Comparison of ENCODE assay signal across 8 mouse cellular contexts in the genomic region with DNA sequence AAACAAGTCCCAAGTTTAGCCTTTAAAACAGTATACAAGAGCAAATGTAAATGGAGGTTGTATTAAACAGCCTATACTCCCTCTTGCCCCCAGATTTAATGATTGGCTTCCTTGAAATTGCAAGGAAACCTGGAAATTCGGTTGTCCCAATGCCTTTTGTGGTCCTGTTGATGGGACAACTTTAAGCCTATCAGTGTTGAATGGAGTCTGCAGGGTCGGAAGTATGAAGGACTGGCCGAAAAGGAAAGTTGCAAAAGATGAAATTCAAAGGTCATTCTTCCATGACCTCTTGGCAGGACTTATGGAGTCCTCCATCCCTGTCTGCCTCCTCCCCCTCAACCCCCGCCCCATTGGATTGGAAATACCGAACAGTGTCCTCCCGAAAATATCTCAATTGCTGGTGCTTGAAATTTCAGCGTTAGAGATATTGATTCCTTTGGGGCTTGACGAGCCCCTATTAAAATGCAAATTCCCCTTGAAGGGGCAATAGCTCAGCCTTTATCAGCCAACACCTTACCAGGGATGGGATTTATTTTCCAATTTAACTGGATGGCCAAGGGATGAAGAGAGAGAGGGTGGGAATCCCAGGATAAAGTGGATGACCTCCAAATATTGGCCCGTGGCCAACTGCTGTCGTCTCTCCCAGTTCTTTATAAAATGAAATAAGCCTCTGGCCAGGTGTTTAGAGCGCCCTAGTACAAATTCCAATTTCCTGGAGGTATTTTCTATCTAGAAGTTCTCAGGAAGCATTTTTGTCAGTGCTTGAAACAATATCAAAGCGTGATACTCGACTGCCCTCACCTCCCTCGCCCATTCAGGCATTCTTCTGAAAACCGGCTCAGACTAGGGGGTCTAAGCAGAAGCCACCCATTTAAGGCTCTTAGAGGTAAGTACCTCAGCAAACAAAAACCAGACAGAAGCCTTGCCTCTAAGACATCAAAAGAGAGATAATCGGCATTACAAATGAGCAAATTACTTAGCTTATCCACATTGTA. TPM values are rescaled to one million over a fixed set of nuclear protein-coding genes. Genes with fewer than 3 reads are reported as not detected.
A peak's percentile ranks its signal among the peaks of the same experiment; 100 is the strongest.
DNase-seq lines count a peak whose midpoint lies in the region; ATAC-seq and TF ChIP-seq lines count a peak whose summit lies in the region.

No protein-coding gene starts in this region.

- peak overlapping the region; percentile 99 for H3K4me2 ChIP-seq in lung, embryonic 14.5 days
- H3K4me2 ChIP-seq in forebrain, embryonic 12.5 days = peak overlapping the region; percentile 98
- H3K4me2 ChIP-seq in intestine, postnatal 0 days (replicated peaks; ENCODE audit: low read depth) = peak overlapping the region; percentile 87

- H3K4me3 ChIP-seq in lung, embryonic 14.5 days (ENCODE audit: low read depth, low read length) = peak overlapping the region; percentile 55
- peak overlapping the region; percentile 65 for H3K4me3 ChIP-seq in forebrain, embryonic 12.5 days (replicated peaks)
- H3K4me3 ChIP-seq in intestine, postnatal 0 days (ENCODE audit: low read depth, low read length) = peak overlapping the region; percentile 54; the same call in 1 of the 2 replicates
- H3K4me3 ChIP-seq in olfactory bulb, adult 2 months (ENCODE audit: insufficient read depth, low read depth, low read length) = peak overlapping the region; percentile 68

- DNase-seq in lung, embryonic 14.5 days = no peak
- no peak for DNase-seq in lung, postnatal 4 days
- no peak for DNase-seq in frontal cortex, adult 2 months (ENCODE audit: extremely low spot score in 1 of 2, low spot score in 1 of 2)
- DNase-seq in left cerebral cortex, postnatal 10 days (ENCODE audit: extremely low spot score in 1 of 2, low spot score in 2 of 2) = no peak

- TF ChIP-seq CTCF in lung, embryonic 14.5 days (IDR thresholded peaks at IDR 0.05; ENCODE audit: low read depth) = no peak
- no peak for TF ChIP-seq CTCF in intestine, postnatal 0 days (IDR thresholded peaks at IDR 0.05; ENCODE audit: low read depth)
- TF ChIP-seq CTCF in olfactory bulb, adult 2 months (IDR thresholded peaks at IDR 0.05; ENCODE audit: insufficient read depth, low read depth, low read length) = no peak

- TF ChIP-seq POLR2A in olfactory bulb, adult 2 months (IDR thresholded peaks at IDR 0.05; ENCODE audit: insufficient read depth, low read depth, low read length) = no peak

- H3K9me3 ChIP-seq in lung, embryonic 14.5 days (ENCODE audit: low read depth, low read length) = no peaks in the 10 kb centered on the region
- H3K9me3 ChIP-seq in forebrain, embryonic 12.5 days = no peaks in the 10 kb centered on the region
- H3K9me3 ChIP-seq in intestine, postnatal 0 days (ENCODE audit: control insufficient read depth) = no peaks in the 10 kb centered on the region

- no peaks in the 10 kb centered on the region for H3K36me3 ChIP-seq in lung, embryonic 14.5 days (ENCODE audit: insufficient read depth)
- no peaks in the 10 kb centered on the region for H3K36me3 ChIP-seq in forebrain, embryonic 12.5 days (replicated peaks)
- no peaks in the 10 kb centered on the region for H3K36me3 ChIP-seq in intestine, postnatal 0 days (ENCODE audit: control insufficient read depth, insufficient read depth)

- no peak overlapping the region for H3K9ac ChIP-seq in lung, embryonic 14.5 days
- H3K9ac ChIP-seq in forebrain, embryonic 12.5 days = peak overlapping the region; percentile 56; the same call in 1 of the 2 replicates
- no peak overlapping the region for H3K9ac ChIP-seq in intestine, postnatal 0 days (ENCODE audit: low read depth, low read length)

- no peak for ATAC-seq in lung, embryonic 14.5 days (ENCODE audit: insufficient read depth)
- no peak for ATAC-seq in forebrain, embryonic 12.5 days (ENCODE audit: low FRiP score)
- ATAC-seq in intestine, postnatal 0 days = no peak
- no peak for ATAC-seq in monocyte, adult 5-6 weeks (replicated peaks; ENCODE audit: insufficient number of reproducible peaks, low FRiP score, low TSS enrichment, poor library complexity, severe bottlenecking)

- no peak overlapping the region for H3K27ac ChIP-seq in lung, embryonic 14.5 days (ENCODE audit: low read depth)
- no peak overlapping the region for H3K27ac ChIP-seq in forebrain, embryonic 12.5 days
- H3K27ac ChIP-seq in intestine, postnatal 0 days (ENCODE audit: low read depth, low read length) = no peak overlapping the region
- H3K27ac ChIP-seq in olfactory bulb, adult 2 months (ENCODE audit: insufficient read depth, low read depth, low read length) = no peak overlapping the region

- WGBS in lung, embryonic 14.5 days = 11% methylated on average over 16 of the region's 16 CpGs
- WGBS in forebrain, embryonic 12.5 days = 4% methylated on average over 16 of the region's 16 CpGs
- 13% methylated on average over 16 of the region's 16 CpGs for WGBS in intestine, postnatal 0 days
- WGBS in olfactory bulb, adult 2 months = 24% methylated on average over 16 of the region's 16 CpGs

- H3K27me3 ChIP-seq in lung, embryonic 14.5 days (ENCODE audit: insufficient read depth, low read length) = peaks cover 59% of the 10 kb centered on the region
- peaks cover 54% of the 10 kb centered on the region for H3K27me3 ChIP-seq in forebrain, embryonic 12.5 days
- H3K27me3 ChIP-seq in intestine, postnatal 0 days (replicated peaks; ENCODE audit: control insufficient read depth, insufficient read depth, low read length) = peaks cover 36% of the 10 kb centered on the region

- intact Hi-C loops in left cerebral cortex, postnatal 10 days (cut with DNase I) = loop anchor here (5.0 to 10.0 kb wide), 3 partner anchors 85 to 487 kb away; a partner anchor contains a TSS

- no peaks in the 10 kb centered on the region for H3K4me1 ChIP-seq in lung, embryonic 14.5 days (ENCODE audit: insufficient read depth)
- peaks cover 8% of the 10 kb centered on the region; the same call in 1 of the 2 replicates for H3K4me1 ChIP-seq in forebrain, embryonic 12.5 days
- H3K4me1 ChIP-seq in intestine, postnatal 0 days (replicated peaks; ENCODE audit: control insufficient read depth, insufficient read depth, low read length) = no peaks in the 10 kb centered on the region
- H3K4me1 ChIP-seq in olfactory bulb, adult 2 months (ENCODE audit: control insufficient read depth, insufficient read depth, low read length) = peaks cover 8% of the 10 kb centered on the region; the same call in 1 of the 2 replicates

RNA-seq across cellular contexts. Expression of a gene that starts 1.0 kb away (rescaled TPM):
- 0.46 and 0.50 TPM in 2 replicates for polyA plus RNA-seq in lung, embryonic 14.5 days (2014; fragmentation: Nextera tagmentation; extraction: Ambion mirVana)
- 2.8 and 5.4 TPM in 2 replicates for polyA plus RNA-seq in forebrain, embryonic 12.5 days (2016; fragmentation: Nextera tagmentation; extraction: Ambion mirVana)
- 0.66 and 0.82 TPM in 2 replicates for polyA plus RNA-seq in intestine, postnatal 0 days (2015; fragmentation: Nextera tagmentation; extraction: Ambion mirVana)
- not detected in 2 replicates for polyA plus RNA-seq in olfactory bulb, adult 2 months (2012; ENCODE audit: insufficient read depth, insufficient read length, low replicate concordance, missing spikeins)
- 45.7 and 45.8 TPM in 2 replicates for polyA plus RNA-seq in frontal cortex, adult 2 months (2012; rRNA removed)
- 10 to 100 TPM; 52.2 to 59.0 TPM for total RNA-seq in left cerebral cortex, postnatal 10 days (2021)
- total RNA-seq in monocyte, adult 5-6 weeks (2017) = not detected in 3 replicates
